24 mouse cellular contexts compared by ENCODE assay signal in the genomic region with DNA sequence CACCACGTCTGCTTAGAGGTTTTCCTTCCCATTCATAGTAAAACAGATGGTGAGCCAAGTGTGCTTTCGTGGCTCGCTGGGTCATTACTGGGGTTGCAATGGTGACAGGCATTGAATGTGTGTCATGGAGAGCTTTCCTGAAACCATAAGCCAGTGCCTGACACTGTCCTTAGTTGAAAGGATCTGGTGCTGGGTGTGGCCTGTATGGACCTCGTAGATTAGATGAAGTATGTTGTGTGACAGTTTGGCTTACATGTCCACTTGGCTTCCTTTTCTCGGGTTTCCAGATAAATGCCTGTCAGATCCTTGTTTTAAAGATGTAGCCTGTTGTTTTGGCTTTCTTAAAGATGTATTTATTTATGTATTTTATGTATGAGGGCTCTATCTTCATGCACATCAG.
A peak's percentile ranks its signal among the peaks of the same experiment; 100 is the strongest.
DNase-seq lines count a peak whose midpoint lies in the region; ATAC-seq and TF ChIP-seq lines count a peak whose summit lies in the region.
"Had no signal": no experiment of that assay in that cellular context is flagged by ENCODE, and none has a peak within 500 bp of the region (broad histone marks: within the 10 kb centered on the region; RNA-seq: fewer than 3 reads in every experiment).

No protein-coding gene starts in this region.

- TF ChIP-seq RAD21 in MEL (IDR thresholded peaks at IDR 0.05; ENCODE audit: low read depth, low read length): no peak

- no peaks in the 10 kb centered on the region for H3K79me2 ChIP-seq in MEL (ENCODE audit: control insufficient read depth, insufficient read depth, low read length, poor library complexity)

- H3K27me3 ChIP-seq in MEL (ENCODE audit: control insufficient read depth in 1 of 2, insufficient read depth in 2 of 2, low read length in 2 of 2): no peaks in the 10 kb centered on the region
- no peaks in the 10 kb centered on the region for H3K27me3 ChIP-seq in liver, embryonic 16.5 days (ENCODE audit: control insufficient read depth, insufficient read depth, low read depth, low read length)
- H3K27me3 ChIP-seq: forebrain, embryonic 12.5 days; hindbrain, embryonic 15.5 days; limb, embryonic 12.5 days; megakaryocyte, embryonic 14.5 days; neural tube, embryonic 13.5 days had no signal

- no peaks in the 10 kb centered on the region for H3K9me3 ChIP-seq in MEL (replicated peaks; ENCODE audit: insufficient read depth, low read length)
- H3K9me3 ChIP-seq in liver, embryonic 16.5 days (replicated peaks; ENCODE audit: control insufficient read depth, low read length): no peaks in the 10 kb centered on the region
- H3K9me3 ChIP-seq: forebrain, embryonic 12.5 days; hindbrain, embryonic 15.5 days; limb, embryonic 12.5 days; megakaryocyte, embryonic 14.5 days; neural tube, embryonic 13.5 days had no signal

- H3K27ac ChIP-seq in MEL (ENCODE audit: control insufficient read depth, low read depth, low read length): peak overlapping the region; percentile 76
- peak overlapping the region; percentile 39; the same call in 1 of the 2 replicates for H3K27ac ChIP-seq in liver, embryonic 16.5 days (ENCODE audit: low read length)
- H3K27ac ChIP-seq: forebrain, embryonic 12.5 days; gastrocnemius, adult 2 months; hindbrain, embryonic 15.5 days; limb, embryonic 12.5 days; neural tube, embryonic 13.5 days had no signal

- intact Hi-C loops in left cerebral cortex, postnatal 14 days (cut with DNase I): no loop called here

- peak; percentile 94 for ATAC-seq in liver, embryonic 16.5 days (ENCODE audit: low read depth)

- peak; percentile 68 for DNase-seq in MEL (ENCODE audit: low read depth, low spot score)
- peak; percentile 60 for DNase-seq in c-Kit-positive CD71-positive TER-119-negative erythroid progenitor cells, embryonic 14.5 days (ENCODE audit: low read depth)
- peak; percentile 64 for DNase-seq in liver
- DNase-seq in urinary bladder, postnatal 4 days (ENCODE audit: low spot score in 2 of 2): no peak
- no peak for DNase-seq in gastrocnemius, postnatal 10 days
- DNase-seq in right cerebral cortex, postnatal 25 days: no peak
- no peak for DNase-seq in left cerebral cortex, postnatal 14 days (ENCODE audit: low spot score in 2 of 2)
- DNase-seq: adrenal gland, adult 2 months; cerebellum, adult 8-10 months; cerebellum, postnatal 36 days; gastrocnemius, adult 2 months; kidney, adult 2 months; kidney, postnatal 14 days; lung, adult 2 months; midbrain, embryonic 14.5 days; right cerebral cortex, postnatal 14 days; thymus, postnatal 14 days had no signal

- H3K4me3 ChIP-seq in MEL (ENCODE audit: control insufficient read depth in 1 of 2, insufficient read depth in 1 of 2, low read depth in 2 of 2, low read length in 2 of 2): no peak overlapping the region
- no peak overlapping the region for H3K4me3 ChIP-seq in liver, embryonic 16.5 days (ENCODE audit: low read depth, low read length)
- H3K4me3 ChIP-seq: forebrain, embryonic 12.5 days; gastrocnemius, adult 2 months; hindbrain, embryonic 15.5 days; limb, embryonic 12.5 days; megakaryocyte, embryonic 14.5 days; myocyte; neural tube, embryonic 13.5 days had no signal

- H3K4me1 ChIP-seq in MEL (ENCODE audit: control insufficient read depth in 1 of 2, insufficient read depth in 2 of 2, low read length in 2 of 2): peaks cover 6 to 21% of the 10 kb centered on the region in 2 experiments
- H3K4me1 ChIP-seq in liver, embryonic 16.5 days (ENCODE audit: control insufficient read depth, low read depth, low read length): peaks cover 12% of the 10 kb centered on the region
- H3K4me1 ChIP-seq: hindbrain, embryonic 15.5 days; limb, embryonic 12.5 days; neural tube, embryonic 13.5 days had no signal

- TF ChIP-seq EP300 in MEL (IDR thresholded peaks at IDR 0.05; ENCODE audit: low read depth in 1 of 2, low read length in 2 of 2): peak; percentile 87 to 92

- no peak overlapping the region for H3K9ac ChIP-seq in MEL (ENCODE audit: control insufficient read depth, low read depth, low read length, poor library complexity, severe bottlenecking)
- no peak overlapping the region for H3K9ac ChIP-seq in liver, embryonic 16.5 days (ENCODE audit: low read depth, low read length)
- H3K9ac ChIP-seq: forebrain, embryonic 12.5 days; hindbrain, embryonic 15.5 days; limb, embryonic 12.5 days; neural tube, embryonic 13.5 days had no signal

- H3K4me2 ChIP-seq in liver, embryonic 16.5 days (ENCODE audit: low read depth, low read length): peak overlapping the region; percentile 47
- H3K4me2 ChIP-seq: forebrain, embryonic 12.5 days; hindbrain, embryonic 15.5 days; limb, embryonic 12.5 days; neural tube, embryonic 13.5 days had no signal

- H3K36me3 ChIP-seq in MEL (ENCODE audit: control insufficient read depth in 1 of 2, insufficient read depth in 2 of 2, low read length in 2 of 2): peaks cover 0 to 23% of the 10 kb centered on the region in 2 experiments; a peak in 2 of 4 replicates
- peaks cover 6% of the 10 kb centered on the region for H3K36me3 ChIP-seq in liver, embryonic 16.5 days (ENCODE audit: control insufficient read depth, insufficient read depth)
- H3K36me3 ChIP-seq: forebrain, embryonic 12.5 days had no signal

- WGBS in liver, embryonic 16.5 days (ENCODE audit: insufficient replicate concordance): 47% methylated on average over 5 of the region's 5 CpGs

- no peak for TF ChIP-seq POLR2A in MEL (IDR thresholded peaks at IDR 0.05; ENCODE audit: control insufficient read depth in 1 of 2, insufficient read depth in 1 of 2, low read depth in 1 of 2, low read length in 2 of 2, poor library complexity in 1 of 2)

- no peak for TF ChIP-seq CTCF in MEL (IDR thresholded peaks at IDR 0.05 in 2 of 3, conservative IDR thresholded peaks at IDR 0.05 in 1 of 3; ENCODE audit: control insufficient read depth in 1 of 3, insufficient read depth in 1 of 3, low read depth in 2 of 3, low read length in 3 of 3, poor library complexity in 1 of 3, severe bottlenecking in 1 of 3)

TF ChIP-seq in MEL, 35 proteins besides CTCF, POLR2A, EP300 and RAD21:
- 0 out of 2 replicates have a peak, but pooled peaks have one; percentile 33 for TF ChIP-seq ETS1 (IDR thresholded peaks at IDR 0.05; ENCODE audit: low read depth, low read length)
- peak; percentile 81 for TF ChIP-seq TCF12 (IDR thresholded peaks at IDR 0.05; ENCODE audit: low read depth, low read length)
- TF ChIP-seq GATA1 (IDR thresholded peaks at IDR 0.05; ENCODE audit: low read depth, low read length): peak; percentile 79
- no peak for TF ChIP-seq MYC (IDR thresholded peaks at IDR 0.05; ENCODE audit: low read depth, low read length)
- TF ChIP-seq SIN3A (IDR thresholded peaks at IDR 0.05; ENCODE audit: low read length): peak; percentile 19
- peak; percentile 53 for TF ChIP-seq TAL1 (IDR thresholded peaks at IDR 0.05; ENCODE audit: low read length)

Comparison
In these comparisons a context has a peak if more than half of its experiments do, and no peak if none do; other contexts are left out.
1. DNase-seq: peak in MEL (single experiment), c-Kit-positive CD71-positive TER-119-negative erythroid progenitor cells, embryonic 14.5 days (single experiment) and liver (single experiment); none in urinary bladder, postnatal 4 days (0 of 2), gastrocnemius, postnatal 10 days (single experiment), right cerebral cortex, postnatal 25 days (single experiment) and left cerebral cortex, postnatal 14 days (0 of 2).